Mouse (Mus musculus): Measurements from ENCODE around the gene Knstrn. TPM values are rescaled to one million over a fixed set of nuclear protein-coding genes. Genes with fewer than 3 reads are reported as not detected.

Gene Knstrn
- polyA plus RNA-seq, 1 experiment from 2014 or later: 29.0 TPM

DNA sequence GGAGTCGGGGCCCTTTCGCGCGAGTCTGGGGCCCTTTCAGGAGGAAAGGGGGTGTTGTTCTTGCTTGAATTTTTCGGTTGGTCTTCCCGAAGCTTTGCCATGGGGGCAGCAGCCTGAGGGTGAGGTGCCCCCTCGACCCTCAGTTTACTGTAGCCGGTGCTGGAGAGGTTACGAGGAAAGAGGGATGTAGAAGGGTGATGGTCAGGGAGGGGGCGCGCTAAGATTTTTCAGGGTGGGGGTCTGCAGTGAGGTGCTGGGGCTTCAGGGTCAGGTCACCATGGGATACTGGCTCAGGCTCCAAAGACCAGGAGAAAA lies 87.0 kb downstream of the Knstrn start:
- no peak for TF ChIP-seq CTCF (IDR thresholded peaks at IDR 0.05; ENCODE audit: low read depth)
- no peak for TF ChIP-seq EP300 (optimal IDR thresholded peaks at IDR 0.05)
- WGBS: 0% methylated on average over 11 of the region's 11 CpGs
- Histone ChIP-seq H3K36me3 (ENCODE audit: control insufficient read depth, insufficient read depth, low read length) (no peaks in the 10 kb centered on the region), H3K4me2 (replicated peaks; ENCODE audit: low read depth) (peak overlapping the region; percentile 91), H3K4me1 (replicated peaks; ENCODE audit: control insufficient read depth, insufficient read depth) (peaks cover 8% of the 10 kb centered on the region; the same call in 1 of the 2 replicates), H3K4me3 (ENCODE audit: low read depth, low read length) (peak overlapping the region; percentile 83), H3K27ac (replicated peaks) (no peak overlapping the region), H3K9me3 (ENCODE audit: control insufficient read depth, low read length) (no peaks in the 10 kb centered on the region), H3K27me3 (ENCODE audit: control insufficient read depth, insufficient read depth, low read length) (0 out of 2 replicates have a peak, but pooled peaks cover 2% of the 10 kb centered on the region), H3K9ac (ENCODE audit: low read length) (peak overlapping the region; percentile 45; the same call in 1 of the 2 replicates)
- no peak for DNase-seq (ENCODE audit: low spot score)
- ATAC-seq (ENCODE audit: low FRiP score, low TSS enrichment): no peak

- H3K4me1 ChIP-seq (replicated peaks; ENCODE audit: control insufficient read depth, insufficient read depth): peaks cover 8% of the 10 kb centered on the region; the same call in 1 of the 2 replicates
- H3K9me3 ChIP-seq (ENCODE audit: control insufficient read depth, low read length): no peaks in the 10 kb centered on the region
- H3K9ac ChIP-seq (ENCODE audit: low read length): peak overlapping the region; percentile 82
- peak; percentile 97 for DNase-seq (ENCODE audit: low spot score)
- peak; percentile 35; the same call in 1 of the 2 replicates for TF ChIP-seq CTCF (IDR thresholded peaks at IDR 0.05; ENCODE audit: low read depth)
- TF ChIP-seq EP300 (optimal IDR thresholded peaks at IDR 0.05): no peak
- 0 out of 2 replicates have a peak, but pooled peaks cover 2% of the 10 kb centered on the region for H3K27me3 ChIP-seq (ENCODE audit: control insufficient read depth, insufficient read depth, low read length)
- peak; percentile 91 for ATAC-seq (ENCODE audit: low FRiP score, low TSS enrichment)
- H3K36me3 ChIP-seq (ENCODE audit: control insufficient read depth, insufficient read depth, low read length): no peaks in the 10 kb centered on the region
- peak overlapping the region; percentile 91 for H3K4me2 ChIP-seq (replicated peaks; ENCODE audit: low read depth)
- WGBS: 1% methylated on average over 30 of the region's 120 CpGs
- peak overlapping the region; percentile 84 for H3K27ac ChIP-seq (replicated peaks)
- H3K4me3 ChIP-seq (ENCODE audit: low read depth, low read length): peak overlapping the region; percentile 83
Observed at GRCm38 (mm10) chr2:118901175-118902031, 87.6 kb downstream of the Knstrn start.

- peak overlapping the region; percentile 91 for H3K4me2 ChIP-seq (replicated peaks; ENCODE audit: low read depth)
- TF ChIP-seq EP300 (optimal IDR thresholded peaks at IDR 0.05) (no peak), CTCF (IDR thresholded peaks at IDR 0.05; ENCODE audit: low read depth) (peak; percentile 61)
- H3K9ac ChIP-seq (ENCODE audit: low read length): peak overlapping the region; percentile 82
- H3K4me1 ChIP-seq (replicated peaks; ENCODE audit: control insufficient read depth, insufficient read depth): peaks cover 3% of the 10 kb centered on the region; the same call in 1 of the 2 replicates
- H3K36me3 ChIP-seq (ENCODE audit: control insufficient read depth, insufficient read depth, low read length): no peaks in the 10 kb centered on the region
- 0 out of 2 replicates have a peak, but pooled peaks cover 2% of the 10 kb centered on the region for H3K27me3 ChIP-seq (ENCODE audit: control insufficient read depth, insufficient read depth, low read length)
- peak; percentile 19 for ATAC-seq (ENCODE audit: low FRiP score, low TSS enrichment)
- DNase-seq (ENCODE audit: low spot score): peak; percentile 72
- under 1% methylated on average over 82 of the region's 106 CpGs for WGBS
- H3K4me3 ChIP-seq (ENCODE audit: low read depth, low read length): peak overlapping the region; percentile 83
- H3K27ac ChIP-seq (replicated peaks): peak overlapping the region; percentile 84
- no peaks in the 10 kb centered on the region for H3K9me3 ChIP-seq (ENCODE audit: control insufficient read depth, low read length)
Observed at GRCm38 (mm10) chr2:118902051-118903025, 88.5 kb downstream of the Knstrn start.

GRCm38 (mm10) chr2:118903333-118903741 lies 89.5 kb downstream of the Knstrn start:
- Histone ChIP-seq H3K9me3 (ENCODE audit: control insufficient read depth, low read length) (no peaks in the 10 kb centered on the region), H3K9ac (ENCODE audit: low read length) (no peak overlapping the region), H3K4me3 (ENCODE audit: low read depth, low read length) (peak overlapping the region; percentile 83; the same call in 1 of the 2 replicates), H3K4me1 (replicated peaks; ENCODE audit: control insufficient read depth, insufficient read depth) (peaks cover 3% of the 10 kb centered on the region; the same call in 1 of the 2 replicates), H3K36me3 (ENCODE audit: control insufficient read depth, insufficient read depth, low read length) (no peaks in the 10 kb centered on the region), H3K27me3 (ENCODE audit: control insufficient read depth, insufficient read depth, low read length) (0 out of 2 replicates have a peak, but pooled peaks cover 2% of the 10 kb centered on the region), H3K4me2 (replicated peaks; ENCODE audit: low read depth) (peak overlapping the region; percentile 91; the same call in 1 of the 2 replicates), H3K27ac (replicated peaks) (no peak overlapping the region)
- TF ChIP-seq CTCF (IDR thresholded peaks at IDR 0.05; ENCODE audit: low read depth): no peak
- TF ChIP-seq EP300 (optimal IDR thresholded peaks at IDR 0.05): no peak
- DNase-seq (ENCODE audit: low spot score): no peak
- no peak for ATAC-seq (ENCODE audit: low FRiP score, low TSS enrichment)
- 16% methylated on average over 10 of the region's 10 CpGs for WGBS

Other genes with a start within 250 kb of the Knstrn start
- gene Bub1b, start 215.8 kb upstream of the Knstrn start, polyA plus RNA-seq (2015; fragmentation: Nextera tagmentation; extraction: Ambion mirVana): 9.8 and 11.4 TPM in 2 replicates
- gene Pak6, start 150.7 kb upstream of the Knstrn start, polyA plus RNA-seq (2015; fragmentation: Nextera tagmentation; extraction: Ambion mirVana): 3.7 and 5.3 TPM in 2 replicates
- gene Ankrd63, start 110.0 kb upstream of the Knstrn start, polyA plus RNA-seq (2015; fragmentation: Nextera tagmentation; extraction: Ambion mirVana): 0.11 and 0.27 TPM in 2 replicates
- gene Plcb2, start 85.6 kb upstream of the Knstrn start, polyA plus RNA-seq (2015; fragmentation: Nextera tagmentation; extraction: Ambion mirVana): 0.58 and 0.64 TPM in 2 replicates
- 33.8 and 36.7 TPM in 2 replicates for gene Inafm2, start 68.2 kb upstream of the Knstrn start, polyA plus RNA-seq (2015; fragmentation: Nextera tagmentation; extraction: Ambion mirVana)
- 2.9 TPM in 2 replicates for gene Ccdc9b, start 51.3 kb upstream of the Knstrn start, polyA plus RNA-seq (2015; fragmentation: Nextera tagmentation; extraction: Ambion mirVana)
- 165 and 184 TPM in 2 replicates for gene Phgr1, start 41.2 kb upstream of the Knstrn start, polyA plus RNA-seq (2015; fragmentation: Nextera tagmentation; extraction: Ambion mirVana)
- gene Disp2, start 34.3 kb upstream of the Knstrn start, polyA plus RNA-seq (2015; fragmentation: Nextera tagmentation; extraction: Ambion mirVana): 1.0 and 1.1 TPM in 2 replicates
- gene Ivd, start 48.0 kb downstream of the Knstrn start, polyA plus RNA-seq (2015; fragmentation: Nextera tagmentation; extraction: Ambion mirVana): 30.9 and 35.9 TPM in 2 replicates
- 3.7 and 3.8 TPM in 2 replicates for gene Bahd1, start 86.4 kb downstream of the Knstrn start, polyA plus RNA-seq (2015; fragmentation: Nextera tagmentation; extraction: Ambion mirVana)
- 13.6 and 14.2 TPM in 2 replicates for gene Chst14, start 112.5 kb downstream of the Knstrn start, polyA plus RNA-seq (2015; fragmentation: Nextera tagmentation; extraction: Ambion mirVana)
- 20.7 and 21.3 TPM in 2 replicates for gene Ccdc32, start 215.4 kb downstream of the Knstrn start, polyA plus RNA-seq (2015; fragmentation: Nextera tagmentation; extraction: Ambion mirVana)
- gene Rpusd2, start 220.8 kb downstream of the Knstrn start, polyA plus RNA-seq (2015; fragmentation: Nextera tagmentation; extraction: Ambion mirVana): 1.8 and 2.0 TPM in 2 replicates
- 9.9 and 15.5 TPM in 2 replicates for gene Knl1, start 233.1 kb downstream of the Knstrn start, polyA plus RNA-seq (2015; fragmentation: Nextera tagmentation; extraction: Ambion mirVana)

All from stomach, postnatal 0 days (tissue).